Mouse (Mus musculus) kidney, postnatal 36 days (tissue): Measurements from ENCODE around the gene Bola3.
"Not testable (repeated sequence)": the region's sequence is repeated elsewhere in the genome, so short reads cannot be mapped to it uniquely, and the experiment has no call there.

Source experiments
- DNase-seq, 2 experiments: peaks; one replicate each; pipeline ENCODE4 v3.0.0; 2021 to 2022; ENCODE audit warnings: mixed read lengths in 2 of 2

The Bola3 gene

GRCm38 (mm10) chr6:83348873-83349272 lies at the start of gene Bola3:
Gene Bola3, plus strand, starts transcription at chr6:83349147.
- no peak for DNase-seq

GRCm38 (mm10) chr6:83300447-83301229 lies 48.3 kb upstream of the Bola3 start:
- no peak for DNase-seq

DNA sequence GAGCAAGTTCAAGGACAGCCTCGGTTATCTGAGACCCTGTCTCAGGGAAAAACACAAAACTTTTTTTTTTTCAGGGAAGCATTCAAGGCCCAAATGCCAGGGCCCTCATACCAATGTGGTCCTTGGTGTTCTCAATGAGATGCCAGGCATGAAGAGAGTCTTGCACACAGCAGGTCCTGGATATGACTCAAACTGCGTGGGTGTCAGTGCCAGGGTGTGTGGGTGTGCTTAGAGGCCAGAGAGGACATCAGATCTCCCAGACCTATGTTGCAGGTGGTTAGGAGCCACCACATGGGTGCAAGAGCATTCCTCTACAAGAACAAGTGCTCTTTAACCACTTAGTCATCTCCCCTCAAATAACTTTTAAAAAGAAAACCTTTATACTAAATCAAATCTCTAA lies 47.7 kb upstream of the Bola3 start:
- DNase-seq, result no peak

GRCm38 (mm10) chr6:83302264-83302663 lies 46.7 kb upstream of the Bola3 start:
- peak; percentile 15 to 44 for DNase-seq

- DNase-seq, result no peak
Measured at GRCm38 (mm10) chr6:83309017-83309416, 39.9 kb upstream of the Bola3 start.

DNA sequence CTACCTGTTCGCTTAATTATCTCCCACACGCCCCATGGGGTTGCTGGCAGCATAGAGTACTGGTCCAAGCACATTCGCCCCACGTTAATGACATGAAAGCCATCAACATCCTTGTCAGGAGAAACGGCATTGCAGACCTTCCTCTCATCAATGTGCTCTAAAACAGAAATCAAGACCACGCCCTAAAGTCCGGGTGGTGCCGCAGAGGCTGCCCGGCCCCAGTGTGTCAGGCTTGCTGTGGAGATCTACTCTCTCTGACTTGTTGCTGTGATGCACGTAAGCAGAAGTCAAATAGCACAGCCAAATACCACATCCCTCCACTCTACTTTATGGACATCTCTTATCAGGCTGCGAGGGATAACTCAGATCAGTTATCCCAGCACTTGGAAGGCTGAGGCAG lies 37.7 kb upstream of the Bola3 start:
- DNase-seq, result no peak

GRCm38 (mm10) chr6:83312021-83312420 lies 36.9 kb upstream of the Bola3 start:
- DNase-seq, result peak; percentile 27 to 31

DNA sequence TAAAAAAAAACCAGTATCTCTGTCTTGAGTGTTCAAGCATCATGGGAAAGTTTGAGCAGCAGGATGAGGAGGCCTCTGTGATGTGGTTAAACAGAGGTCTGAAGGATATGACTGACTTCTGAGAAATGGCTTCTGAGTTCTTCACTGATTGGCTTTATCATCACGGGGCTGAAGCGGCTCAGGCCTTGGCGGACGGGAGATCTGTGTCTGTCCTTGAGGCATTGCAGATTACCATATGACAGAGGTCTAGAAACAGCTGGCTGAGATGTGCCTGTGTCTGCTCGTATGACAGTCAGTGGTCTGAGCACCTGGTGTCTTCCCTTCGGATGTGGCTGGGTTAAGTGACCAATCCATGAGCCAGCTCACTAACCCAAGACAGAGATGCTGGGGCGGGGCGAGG lies 36.4 kb upstream of the Bola3 start:
- no peak for DNase-seq

DNA sequence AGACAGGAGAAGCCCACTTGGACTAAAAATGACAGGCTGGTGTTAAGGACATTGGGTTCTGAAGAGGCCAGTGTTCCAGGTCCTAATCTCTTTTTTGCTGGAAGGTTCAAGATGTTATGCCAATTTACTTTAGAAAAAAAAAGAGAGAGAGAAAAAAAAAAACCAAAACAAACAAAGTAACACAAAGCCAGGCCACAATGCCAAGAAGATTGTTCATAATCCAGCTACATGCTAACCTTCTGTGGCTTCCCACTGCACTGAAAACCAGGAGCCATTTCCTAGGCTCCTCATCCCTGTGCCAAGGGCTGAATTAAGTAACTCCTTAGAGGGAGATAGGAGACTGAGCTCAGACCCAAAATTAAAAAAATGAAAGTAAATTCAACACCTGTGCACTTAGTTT lies 33.7 kb upstream of the Bola3 start:
- DNase-seq, result no peak

- peak in 1 of 2 experiments; percentile 17 for DNase-seq
Measured at GRCm38 (mm10) chr6:83316022-83316421, 32.9 kb upstream of the Bola3 start.

- peak; percentile 94 to 96 for DNase-seq
Measured at GRCm38 (mm10) chr6:83317108-83317741, 31.7 kb upstream of the Bola3 start.

DNA sequence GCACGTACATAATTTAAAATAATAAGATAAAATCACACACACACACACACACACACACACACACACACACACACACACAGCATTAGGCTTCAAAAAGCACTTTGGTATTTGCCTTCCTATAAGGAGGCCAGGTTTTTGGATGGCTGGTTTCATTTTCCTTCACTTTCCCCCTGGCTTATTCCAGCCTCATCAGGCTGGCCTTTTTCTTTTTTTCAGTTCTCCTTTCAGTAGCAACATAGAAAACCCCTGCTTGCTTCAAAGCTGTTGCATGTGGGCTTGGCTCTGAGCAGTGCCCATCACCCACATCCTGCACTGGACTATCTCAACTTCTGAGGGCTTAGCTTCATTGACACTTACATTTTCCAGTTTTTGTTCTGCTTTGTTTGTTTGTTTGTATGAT lies 27.0 kb upstream of the Bola3 start:
- DNase-seq, result no peak

DNA sequence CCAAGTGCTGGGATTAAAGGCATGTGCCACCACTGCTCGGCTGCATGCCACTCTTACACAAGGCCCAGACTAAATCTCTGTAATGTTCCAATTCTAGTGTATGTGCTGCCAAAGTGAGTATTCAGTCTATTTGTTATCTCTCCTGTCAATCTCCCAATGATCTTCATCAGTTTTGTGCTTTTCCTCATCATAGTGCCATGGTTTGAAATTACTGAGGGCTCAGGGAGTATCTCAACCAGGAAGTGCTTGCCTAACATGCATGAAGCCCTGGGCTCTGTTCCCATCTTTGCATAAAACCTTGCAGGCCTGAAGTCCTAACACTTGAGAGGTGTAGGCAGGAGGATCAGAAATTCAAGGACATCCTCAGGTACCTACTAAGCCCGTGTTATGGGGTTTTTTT lies 26.2 kb upstream of the Bola3 start:
- no peak for DNase-seq

DNA sequence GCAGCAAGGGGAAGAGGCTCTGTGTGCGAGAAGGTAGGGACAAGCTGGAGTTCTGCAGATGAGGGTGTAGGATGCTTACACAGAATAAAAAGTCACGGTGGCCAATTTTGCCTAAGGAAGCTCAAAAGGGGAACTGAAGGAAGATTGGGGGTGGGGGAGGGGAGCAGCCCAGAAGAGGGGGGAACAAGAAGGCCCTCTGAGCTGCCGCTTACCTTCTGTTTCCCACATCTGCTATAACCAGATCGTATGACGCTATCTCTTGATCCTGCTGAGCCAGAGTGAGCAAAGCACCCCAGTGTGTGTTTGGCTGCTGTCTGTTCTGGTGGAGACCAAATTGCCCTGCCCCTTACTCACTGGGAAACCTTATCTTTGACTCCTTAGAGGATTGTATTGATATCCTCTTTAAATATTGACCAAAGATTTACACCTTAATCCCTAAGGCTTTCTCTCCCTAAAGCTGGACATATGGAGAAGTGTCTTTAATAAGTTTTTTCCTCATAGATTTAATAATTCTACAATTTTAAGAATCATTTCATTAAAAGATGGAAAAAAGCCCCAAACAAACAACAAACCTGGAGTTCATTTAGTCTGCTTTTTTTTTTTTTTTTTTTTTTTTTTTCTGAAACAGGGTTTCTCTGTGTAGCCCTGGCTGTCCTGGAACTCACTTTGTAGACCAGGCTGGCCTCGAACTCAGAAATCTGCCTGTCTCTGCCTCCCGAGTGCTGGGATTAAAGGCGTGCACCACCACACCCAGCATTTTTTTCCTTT lies 25.1 kb upstream of the Bola3 start:
- no peak for DNase-seq

- DNase-seq, result peak; percentile 97 to 98
Measured at GRCm38 (mm10) chr6:83325525-83326393, 23.2 kb upstream of the Bola3 start, which contains the start of the genes Mthfd2 and Mob1a. Gene Mthfd2, minus strand, starts transcription at chr6:83325908. Gene Mob1a, plus strand, starts transcription at chr6:83326016.

GRCm38 (mm10) chr6:83326394-83326736 lies 22.6 kb upstream of the Bola3 start:
- DNase-seq, result no peak

GRCm38 (mm10) chr6:83326761-83327160 lies 22.2 kb upstream of the Bola3 start:
- DNase-seq, result no peak

GRCm38 (mm10) chr6:83327591-83328190 lies 21.3 kb upstream of the Bola3 start:
- DNase-seq, result no peak

DNA sequence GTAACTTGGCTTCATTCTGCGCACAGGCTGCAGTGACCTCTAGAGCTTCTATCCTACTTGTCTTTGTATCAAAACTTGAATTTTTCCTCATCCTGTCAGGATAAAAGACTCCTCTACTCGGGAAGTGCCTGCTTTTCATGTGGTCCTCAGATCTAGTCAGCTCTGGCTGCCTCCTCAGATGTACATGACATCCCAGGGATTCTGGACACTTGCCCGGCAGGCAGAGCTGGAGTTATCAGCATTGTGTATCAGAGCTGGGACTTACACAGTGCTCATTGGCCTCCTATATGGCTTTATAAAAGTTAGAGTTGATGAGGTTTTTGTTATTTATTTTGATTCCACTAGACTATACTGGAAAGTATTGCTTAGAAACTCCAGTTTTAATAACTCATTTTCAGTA lies 7.6 kb upstream of the Bola3 start:
- DNase-seq, result no peak

DNA sequence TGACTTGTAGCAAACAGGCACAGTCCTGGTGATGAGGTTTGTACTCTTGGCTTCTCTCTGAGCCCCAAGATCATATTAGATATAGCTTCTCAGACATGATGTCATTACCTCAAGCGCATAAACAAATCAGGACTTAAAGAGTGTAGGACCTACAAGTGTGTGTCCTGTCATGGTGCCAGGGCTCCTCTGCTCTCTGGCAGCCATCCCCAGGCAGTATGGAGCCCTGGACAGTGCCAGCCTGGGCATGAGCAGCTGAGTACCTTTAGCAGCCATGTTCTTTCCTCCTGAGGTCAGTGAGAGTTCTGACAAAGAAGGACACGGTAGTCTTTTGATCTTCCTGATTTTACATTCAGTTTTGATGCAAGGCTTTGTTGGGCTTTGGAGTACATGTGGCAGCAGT lies 6.0 kb upstream of the Bola3 start:
- no peak for DNase-seq

DNA sequence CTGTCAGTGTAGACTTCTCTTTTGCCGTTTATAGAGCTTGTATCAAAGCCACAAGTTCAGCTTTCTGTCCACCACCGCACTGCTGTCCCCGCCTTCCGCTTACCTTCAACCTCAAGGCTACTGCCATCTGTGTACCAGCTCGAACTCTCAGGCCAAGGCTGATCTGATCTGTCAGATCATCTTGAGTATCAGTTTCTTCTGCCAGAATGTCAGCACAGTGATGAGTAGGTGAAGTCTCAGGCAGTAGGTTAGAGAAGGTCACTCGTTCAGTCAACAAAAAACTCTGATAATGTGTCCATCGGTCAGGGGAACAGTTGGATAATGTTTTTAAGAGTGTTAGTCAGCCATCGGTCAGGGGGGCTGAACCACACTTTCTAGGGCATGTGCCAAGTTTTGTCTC lies 3.7 kb upstream of the Bola3 start:
- not testable (repeated sequence) for DNase-seq

DNA sequence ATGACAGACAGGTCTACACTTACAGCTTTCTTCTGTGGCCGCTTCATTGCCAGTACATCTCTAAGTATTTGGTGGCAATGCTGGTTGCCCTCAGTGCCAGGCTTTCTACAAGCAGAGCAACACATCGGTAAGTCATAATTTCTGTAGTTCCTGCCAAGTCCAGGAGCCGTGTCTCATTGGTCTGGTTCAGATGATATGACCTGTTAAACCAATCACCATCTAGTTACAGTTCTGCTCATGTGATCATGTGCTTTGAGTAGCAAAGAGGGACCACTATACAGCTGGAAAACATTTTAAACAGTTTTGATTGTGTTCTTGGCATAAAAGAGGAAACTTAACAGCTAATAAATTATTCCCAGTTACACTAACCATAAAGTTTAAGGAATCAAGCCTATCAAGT lies 1.0 kb upstream of the Bola3 start:
- no peak for DNase-seq
